Mouse (Mus musculus) kidney, embryonic 14.5 days (tissue): ENCODE results near the gene Sec13. TPM values are rescaled to one million over a fixed set of nuclear protein-coding genes. Genes with fewer than 3 reads are reported as not detected.
"Not testable (repeated sequence)": the region's sequence is repeated elsewhere in the genome, so short reads cannot be mapped to it uniquely, and the experiment has no call there.

Experiments used
- ATAC-seq: fragments of 200-750 bp; cut with Nextera tagmentation; 2 replicates; pipeline ENCODE4 v1.8.0; 2017; ENCODE audit warnings: moderate number of reproducible peaks, mild to moderate bottlenecking, moderate TSS enrichment, moderate library complexity; ENCODE audit not compliant: low FRiP score, low TSS enrichment
- H3K27ac ChIP-seq: fragments of 300-500 bp; sonication (generic); 2 replicates; pipeline ENCODE4 v1.5.1; 2014; ENCODE audit warnings: low read depth, mild to moderate bottlenecking, low read length, moderate library complexity, mixed read lengths
- H3K27me3 ChIP-seq: fragments of 300-500 bp; sonication (generic); 2 replicates; pipeline ENCODE4 v1.6.1; 2014; ENCODE audit warnings: mild to moderate bottlenecking, low read length; ENCODE audit not compliant: control insufficient read depth, insufficient read depth
- H3K36me3 ChIP-seq: fragments of 300-500 bp; sonication (generic); 2 replicates; pipeline ENCODE4 v1.6.1; 2014; ENCODE audit warnings: low read length, mixed read lengths; ENCODE audit not compliant: control insufficient read depth, insufficient read depth
- H3K4me1 ChIP-seq: fragments of 300-500 bp; sonication (generic); 2 replicates; pipeline ENCODE4 v1.6.1; 2014; ENCODE audit warnings: low read length, mixed read lengths; ENCODE audit not compliant: control insufficient read depth, insufficient read depth
- H3K4me2 ChIP-seq: fragments of 300-500 bp; sonication (generic); replicated peaks from 2 replicates; pipeline ENCODE4 v1.6.1; 2014; ENCODE audit warnings: low read depth, mild to moderate bottlenecking, low read length
- H3K4me3 ChIP-seq: fragments of 300-500 bp; sonication (generic); 2 replicates; pipeline ENCODE4 v1.5.1; 2014; ENCODE audit warnings: mild to moderate bottlenecking, low read length
- H3K9ac ChIP-seq: fragments of 300-500 bp; sonication (generic); 2 replicates; pipeline ENCODE4 v1.6.1; 2014; ENCODE audit warnings: low read depth, mild to moderate bottlenecking, low read length, moderate library complexity
- H3K9me3 ChIP-seq: fragments of 300-500 bp; sonication (generic); 2 replicates; pipeline ENCODE4 v1.6.1; 2016; ENCODE audit warnings: low read length; ENCODE audit not compliant: control insufficient read depth
- WGBS: fragments of 180-500 bp; shearing (Covaris S2); extraction: QIAGEN DNeasy Blood & Tissue Kit; methylation state at CpG from one replicate; pipeline ENCODE4 v1.1.7; 2014; 5-methylcytosine and 5-hydroxymethylcytosine counted together
- polyA plus RNA-seq: library from polyadenylated mRNA; unstranded; fragments of >200 nt; fragmentation: Nextera tagmentation; extraction: Ambion mirVana; gene quantifications from 2 replicates; pipeline ENCODE4 v1.2.1, GENCODE M21; 2014

The Sec13 gene
- polyA plus RNA-seq, 1 experiment from 2014 or later, result 286 TPM

- H3K4me1 ChIP-seq, result no peaks in the 10 kb centered on the region
- no peaks in the 10 kb centered on the region for H3K9me3 ChIP-seq
- no peaks in the 10 kb centered on the region for H3K27me3 ChIP-seq
- no peak within 1 kb of the TSS for H3K4me3 ChIP-seq
- H3K27ac ChIP-seq, result no peak within 1 kb of the TSS
- H3K36me3 ChIP-seq, result peaks cover 49% of the 10 kb centered on the region
- no peak for ATAC-seq
- no peak within 1 kb of the TSS for H3K4me2 ChIP-seq
- 93% methylated on average over 3 of the region's 3 CpGs for WGBS
- H3K9ac ChIP-seq, result no peak within 1 kb of the TSS
Measured at GRCm38 (mm10) chr6:113719878-113720277, 20.7 kb downstream of the Sec13 start, which contains the start of gene Ghrl. TSS of gene Ghrl (minus strand) at chr6:113719880.

- no peak overlapping the region for H3K27ac ChIP-seq
- H3K9me3 ChIP-seq, result no peaks in the 10 kb centered on the region
- ATAC-seq, result no peak
- H3K9ac ChIP-seq, result no peak overlapping the region
- H3K4me3 ChIP-seq, result no peak overlapping the region
- 88% methylated on average over 3 of the region's 3 CpGs for WGBS
- peaks cover 64% of the 10 kb centered on the region for H3K36me3 ChIP-seq
- H3K4me1 ChIP-seq, result no peaks in the 10 kb centered on the region
- no peaks in the 10 kb centered on the region for H3K27me3 ChIP-seq
- H3K4me2 ChIP-seq, result no peak overlapping the region
Measured at GRCm38 (mm10) chr6:113717541-113717940, 23.0 kb downstream of the Sec13 start.

GRCm38 (mm10) chr6:113714797-113715196 lies 25.7 kb downstream of the Sec13 start:
- Histone ChIP-seq H3K9me3 (no peaks in the 10 kb centered on the region), H3K36me3 (peaks cover 80% of the 10 kb centered on the region), H3K9ac (no peak overlapping the region), H3K4me2 (no peak overlapping the region), H3K27me3 (no peaks in the 10 kb centered on the region), H3K27ac (no peak overlapping the region), H3K4me1 (no peaks in the 10 kb centered on the region), H3K4me3 (no peak overlapping the region)
- WGBS, result 74% methylated on average over 1 of the region's 1 CpGs
- ATAC-seq, result no peak

GRCm38 (mm10) chr6:113714276-113714675 lies 26.3 kb downstream of the Sec13 start:
- no peaks in the 10 kb centered on the region for H3K9me3 ChIP-seq
- H3K9ac ChIP-seq, result no peak overlapping the region
- ATAC-seq, result no peak
- H3K27ac ChIP-seq, result no peak overlapping the region
- H3K27me3 ChIP-seq, result no peaks in the 10 kb centered on the region
- no peaks in the 10 kb centered on the region for H3K4me1 ChIP-seq
- H3K4me2 ChIP-seq, result no peak overlapping the region
- peaks cover 85% of the 10 kb centered on the region for H3K36me3 ChIP-seq
- no peak overlapping the region for H3K4me3 ChIP-seq
- 89% methylated on average over 2 of the region's 2 CpGs for WGBS

GRCm38 (mm10) chr6:113713389-113713788 lies 27.2 kb downstream of the Sec13 start:
- H3K9me3 ChIP-seq, H3K9ac ChIP-seq, H3K27ac ChIP-seq, H3K4me3 ChIP-seq, H3K27me3 ChIP-seq, H3K4me2 ChIP-seq, H3K4me1 ChIP-seq, ATAC-seq: not testable (repeated sequence)
- WGBS, result 91% methylated on average over 4 of the region's 5 CpGs
- peaks cover 85% of the 10 kb centered on the region for H3K36me3 ChIP-seq

GRCm38 (mm10) chr6:113712718-113713117 lies 27.8 kb downstream of the Sec13 start:
- Histone ChIP-seq H3K27ac (no peak overlapping the region), H3K27me3 (no peaks in the 10 kb centered on the region), H3K4me1 (no peaks in the 10 kb centered on the region), H3K4me2 (no peak overlapping the region), H3K36me3 (peaks cover 87% of the 10 kb centered on the region), H3K9me3 (no peaks in the 10 kb centered on the region), H3K4me3 (no peak overlapping the region), H3K9ac (no peak overlapping the region)
- ATAC-seq, result no peak
- 86% methylated on average over 3 of the region's 3 CpGs for WGBS

GRCm38 (mm10) chr6:113697222-113698205 lies 43.0 kb downstream of the Sec13 start:
- Histone ChIP-seq H3K4me3 (peak overlapping the region; percentile 71), H3K9ac (peak overlapping the region; percentile 85), H3K4me2 (peak overlapping the region; percentile 93), H3K27me3 (no peaks in the 10 kb centered on the region), H3K4me1 (peaks cover 18% of the 10 kb centered on the region), H3K9me3 (no peaks in the 10 kb centered on the region), H3K36me3 (peaks cover 15% of the 10 kb centered on the region), H3K27ac (peak overlapping the region; percentile 80)
- peak; percentile 0; the same call in 1 of the 2 replicates for ATAC-seq
- under 1% methylated on average over 94 of the region's 113 CpGs for WGBS

GRCm38 (mm10) chr6:113696582-113697221 lies 43.8 kb downstream of the Sec13 start, which contains the start of gene Tatdn2:
TSS of gene Tatdn2 (plus strand) at chr6:113697050.
- H3K9me3 ChIP-seq, result no peaks in the 10 kb centered on the region
- peak; percentile 98 for ATAC-seq

More at GRCm38 (mm10) chr6:113696582-113697221, 43.8 kb downstream of the Sec13 start, which contains the start of gene Tatdn2:
- Histone ChIP-seq H3K4me3 (peak within 1 kb of the TSS; percentile 71), H3K4me2 (peak within 1 kb of the TSS; percentile 93), H3K27me3 (no peaks in the 10 kb centered on the region), H3K27ac (peak within 1 kb of the TSS; percentile 80), H3K9ac (peak within 1 kb of the TSS; percentile 85), H3K4me1 (peaks cover 18% of the 10 kb centered on the region), H3K36me3 (peaks cover 7% of the 10 kb centered on the region)
- under 1% methylated on average over 58 of the region's 58 CpGs for WGBS
